Mouse (Mus musculus): ENCODE results near the gene Cxcl3. TPM values are rescaled to one million over a fixed set of nuclear protein-coding genes. Genes with fewer than 3 reads are reported as not detected.
"Not testable (repeated sequence)": the region's sequence is repeated elsewhere in the genome, so short reads cannot be mapped to it uniquely, and the experiment has no call there.

Gene Cxcl3
- polyA plus RNA-seq, 2 experiments, result 0.07 to 0.17 TPM

DNA sequence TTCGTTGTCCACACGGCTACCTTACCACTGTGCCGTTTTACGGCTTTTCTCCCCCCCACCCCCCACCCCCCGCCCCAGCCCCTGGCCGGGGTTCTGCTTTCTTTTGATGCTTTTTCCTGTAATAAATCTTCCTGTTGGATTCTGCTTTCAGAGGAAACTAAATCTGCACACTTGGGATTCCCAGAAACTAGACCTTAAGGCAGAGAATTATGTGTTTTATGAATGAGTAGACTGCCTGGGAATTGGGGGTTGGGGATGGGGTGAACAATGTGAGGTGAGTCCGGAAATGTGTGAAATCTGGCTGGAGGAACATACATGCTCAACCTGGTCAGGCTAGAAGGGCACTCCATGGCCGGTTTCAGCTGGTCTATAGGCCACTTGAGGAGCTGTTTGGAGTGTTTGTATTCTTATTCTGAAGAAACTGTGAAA lies 4.2 kb downstream of the Cxcl3 start:
- Histone ChIP-seq H3K9me3 (ENCODE audit: control insufficient read depth, low read length) (no peaks in the 10 kb centered on the region), H3K4me3 (ENCODE audit: insufficient read depth in 1 of 2, low read depth in 2 of 2, low read length in 2 of 2) (no peak overlapping the region), H3K4me2 (ENCODE audit: low read depth) (no peak overlapping the region), H3K9ac (replicated peaks) (no peak overlapping the region), H3K4me1 (replicated peaks; ENCODE audit: control insufficient read depth in 2 of 2, insufficient read depth in 2 of 2, low read length in 1 of 2) (peaks cover 0 to 2% of the 10 kb centered on the region in 2 experiments; a peak in 1 of 4 replicates), H3K36me3 (replicated peaks; ENCODE audit: control insufficient read depth, insufficient read depth, low read depth) (no peaks in the 10 kb centered on the region), H3K27ac (no peak overlapping the region), H3K27me3 (ENCODE audit: control insufficient read depth, insufficient read depth, low read length) (no peaks in the 10 kb centered on the region)
- ATAC-seq (ENCODE audit: insufficient read depth) (no peak), DNase-seq (ENCODE audit: low read depth in 3 of 3, low spot score in 3 of 3) (no peak)
- TF ChIP-seq EP300 (IDR thresholded peaks at IDR 0.05; ENCODE audit: low read depth) (no peak), CTCF (IDR thresholded peaks at IDR 0.05; ENCODE audit: low read depth) (no peak)
- 19% methylated on average over 8 of the region's 8 CpGs for WGBS (ENCODE audit: insufficient replicate concordance)

DNA sequence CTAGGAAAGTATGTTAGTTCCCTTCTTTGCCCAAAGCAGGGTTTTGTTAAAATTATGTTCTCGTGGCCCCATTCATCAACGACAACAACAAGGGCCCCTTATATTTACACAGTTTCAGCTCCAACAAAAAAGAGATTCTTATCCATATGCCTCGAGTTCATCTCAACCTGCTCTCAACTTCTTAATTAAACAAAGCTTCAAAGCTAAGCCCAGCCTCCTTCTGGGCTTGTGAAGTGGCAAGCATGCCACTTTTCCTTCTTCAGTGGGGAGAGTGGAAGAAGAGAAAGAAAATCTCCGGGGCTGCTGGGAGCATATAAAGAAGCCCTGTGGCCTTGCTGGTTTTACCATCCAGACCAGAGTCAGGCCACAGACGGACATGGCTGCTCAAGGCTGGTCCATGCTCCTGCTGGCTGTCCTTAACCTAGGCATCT lies 8.3 kb downstream of the Cxcl3 start, which contains the start of gene Cxcl15:
Cxcl15 (plus strand) TSS at position 340 of the 431 bp plus-strand sequence.
- Histone ChIP-seq H3K9ac (replicated peaks) (no peak within 1 kb of the TSS), H3K9me3 (ENCODE audit: control insufficient read depth, low read length) (no peaks in the 10 kb centered on the region), H3K4me2 (ENCODE audit: low read depth) (no peak within 1 kb of the TSS), H3K4me3 (ENCODE audit: insufficient read depth in 1 of 2, low read depth in 2 of 2, low read length in 2 of 2) (no peak within 1 kb of the TSS), H3K27me3 (ENCODE audit: control insufficient read depth, insufficient read depth, low read length) (no peaks in the 10 kb centered on the region), H3K36me3 (replicated peaks; ENCODE audit: control insufficient read depth, insufficient read depth, low read depth) (no peaks in the 10 kb centered on the region), H3K27ac (no peak within 1 kb of the TSS), H3K4me1 (replicated peaks; ENCODE audit: control insufficient read depth in 2 of 2, insufficient read depth in 2 of 2, low read length in 1 of 2) (no peaks in the 10 kb centered on the region)
- DNase-seq (ENCODE audit: low read depth in 3 of 3, low spot score in 3 of 3) (no peak), ATAC-seq (ENCODE audit: insufficient read depth) (no peak)
- TF ChIP-seq CTCF (IDR thresholded peaks at IDR 0.05; ENCODE audit: low read depth), result no peak
- no peak for TF ChIP-seq EP300 (IDR thresholded peaks at IDR 0.05; ENCODE audit: low read depth)
- 47% methylated on average over 5 of the region's 5 CpGs for WGBS (ENCODE audit: insufficient replicate concordance)

DNA sequence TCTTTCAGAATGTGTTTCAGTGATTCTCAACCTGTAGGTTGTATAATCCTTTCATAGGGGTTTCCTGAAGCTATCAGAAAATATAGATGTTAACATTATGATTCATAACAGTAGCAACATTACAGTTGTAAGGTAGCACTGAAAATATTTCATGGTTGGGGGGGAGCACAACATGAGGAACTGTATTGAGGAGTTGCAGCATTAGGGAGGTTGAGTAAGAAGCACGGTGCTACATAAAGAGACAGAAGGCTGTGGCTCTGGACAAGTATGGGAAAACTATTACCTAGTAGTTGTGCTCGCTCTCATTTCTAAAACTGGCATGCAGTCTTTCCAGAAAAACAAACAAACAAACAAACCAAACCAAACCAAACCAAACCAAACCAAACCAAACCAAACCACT lies 9.5 kb downstream of the Cxcl3 start:
- not testable (repeated sequence) for DNase-seq (ENCODE audit: low read depth in 3 of 3, low spot score in 3 of 3); H3K4me2 ChIP-seq (ENCODE audit: low read depth); H3K27ac ChIP-seq; ATAC-seq (ENCODE audit: insufficient read depth); H3K9ac ChIP-seq (replicated peaks); H3K4me1 ChIP-seq (replicated peaks; ENCODE audit: control insufficient read depth in 2 of 2, insufficient read depth in 2 of 2, low read length in 1 of 2); H3K27me3 ChIP-seq (ENCODE audit: control insufficient read depth, insufficient read depth, low read length); H3K9me3 ChIP-seq (ENCODE audit: control insufficient read depth, low read length); H3K4me3 ChIP-seq (ENCODE audit: insufficient read depth in 1 of 2, low read depth in 2 of 2, low read length in 2 of 2); H3K36me3 ChIP-seq (replicated peaks; ENCODE audit: control insufficient read depth, insufficient read depth, low read depth)
- 51% methylated on average over 2 of the region's 2 CpGs for WGBS (ENCODE audit: insufficient replicate concordance)

DNA sequence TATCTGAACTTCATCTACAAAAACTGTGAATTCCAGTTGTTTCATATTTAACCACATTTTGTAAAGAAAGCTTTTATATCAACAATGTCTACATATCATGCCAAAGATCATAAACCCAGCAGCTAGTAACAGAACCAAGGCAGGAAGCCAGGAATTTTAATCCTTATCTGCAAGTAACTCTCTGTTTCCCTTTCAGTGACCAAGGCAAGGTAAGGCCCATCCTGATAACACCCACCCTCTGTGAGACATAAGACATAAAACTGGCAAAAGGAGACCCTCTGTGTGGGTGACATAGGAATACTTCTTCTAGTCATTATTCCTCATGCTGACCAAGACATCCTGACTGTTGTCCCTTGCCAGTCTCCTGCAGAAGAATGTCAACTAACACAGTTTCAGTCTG lies 18.7 kb downstream of the Cxcl3 start:
- Histone ChIP-seq H3K4me2 (ENCODE audit: low read depth) (no peak overlapping the region), H3K9ac (replicated peaks) (no peak overlapping the region), H3K36me3 (replicated peaks; ENCODE audit: control insufficient read depth, insufficient read depth, low read depth) (no peaks in the 10 kb centered on the region), H3K9me3 (ENCODE audit: control insufficient read depth, low read length) (no peaks in the 10 kb centered on the region), H3K27ac (no peak overlapping the region), H3K27me3 (ENCODE audit: control insufficient read depth, insufficient read depth, low read length) (no peaks in the 10 kb centered on the region), H3K4me3 (ENCODE audit: insufficient read depth in 1 of 2, low read depth in 2 of 2, low read length in 2 of 2) (no peak overlapping the region), H3K4me1 (replicated peaks; ENCODE audit: control insufficient read depth in 2 of 2, insufficient read depth in 2 of 2, low read length in 1 of 2) (no peaks in the 10 kb centered on the region)
- no peak for DNase-seq (ENCODE audit: low read depth in 3 of 3, low spot score in 3 of 3)
- ATAC-seq (ENCODE audit: insufficient read depth), result no peak
- TF ChIP-seq CTCF (IDR thresholded peaks at IDR 0.05; ENCODE audit: low read depth) (no peak), EP300 (IDR thresholded peaks at IDR 0.05; ENCODE audit: low read depth) (no peak)

DNA sequence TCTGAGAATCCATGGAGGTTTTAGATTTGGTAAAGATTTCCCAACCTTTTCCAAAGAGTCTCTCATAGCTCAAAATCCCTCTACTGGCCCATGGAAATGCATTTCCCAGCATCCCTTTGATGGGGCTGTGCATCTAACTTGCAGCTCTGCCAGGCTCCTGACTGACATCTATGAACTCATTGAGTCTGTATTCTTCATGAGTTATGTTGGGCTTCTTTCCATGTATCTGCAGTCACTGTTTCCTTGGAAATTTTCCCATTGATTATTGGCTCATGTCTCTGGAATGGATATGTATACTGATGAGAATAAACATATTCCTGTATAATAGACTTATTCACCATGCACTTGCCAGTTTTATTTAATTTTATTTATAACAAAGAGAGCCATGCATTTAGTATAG lies 20.1 kb downstream of the Cxcl3 start:
- Histone ChIP-seq H3K27ac (no peak overlapping the region), H3K9me3 (ENCODE audit: control insufficient read depth, low read length) (no peaks in the 10 kb centered on the region), H3K36me3 (replicated peaks; ENCODE audit: control insufficient read depth, insufficient read depth, low read depth) (no peaks in the 10 kb centered on the region), H3K9ac (replicated peaks) (no peak overlapping the region), H3K4me1 (replicated peaks; ENCODE audit: control insufficient read depth in 2 of 2, insufficient read depth in 2 of 2, low read length in 1 of 2) (no peaks in the 10 kb centered on the region), H3K4me3 (ENCODE audit: insufficient read depth in 1 of 2, low read depth in 2 of 2, low read length in 2 of 2) (no peak overlapping the region), H3K4me2 (ENCODE audit: low read depth) (no peak overlapping the region), H3K27me3 (ENCODE audit: control insufficient read depth, insufficient read depth, low read length) (no peaks in the 10 kb centered on the region)
- no peak for ATAC-seq (ENCODE audit: insufficient read depth)
- no peak for TF ChIP-seq EP300 (IDR thresholded peaks at IDR 0.05; ENCODE audit: low read depth)
- no peak for TF ChIP-seq CTCF (IDR thresholded peaks at IDR 0.05; ENCODE audit: low read depth)
- DNase-seq (ENCODE audit: low read depth in 3 of 3, low spot score in 3 of 3), result no peak

All from liver, embryonic 14.5 days (tissue).